Mouse (Mus musculus): Measurements from ENCODE around the gene Rock2. TPM values are rescaled to one million over a fixed set of nuclear protein-coding genes. Genes with fewer than 3 reads are reported as not detected.

Rock2 gene
- polyA plus RNA-seq (2017; shearing (Covaris generic)) = 10 to 100 TPM; 12.8 to 16.2 (median 15.6) TPM

GRCm38 (mm10) chr12:16894396-16895220 lies at the start of gene Rock2:
Rock2 (plus strand) TSS chr12:16894895.
- ATAC-seq = peak; percentile 70

DNA sequence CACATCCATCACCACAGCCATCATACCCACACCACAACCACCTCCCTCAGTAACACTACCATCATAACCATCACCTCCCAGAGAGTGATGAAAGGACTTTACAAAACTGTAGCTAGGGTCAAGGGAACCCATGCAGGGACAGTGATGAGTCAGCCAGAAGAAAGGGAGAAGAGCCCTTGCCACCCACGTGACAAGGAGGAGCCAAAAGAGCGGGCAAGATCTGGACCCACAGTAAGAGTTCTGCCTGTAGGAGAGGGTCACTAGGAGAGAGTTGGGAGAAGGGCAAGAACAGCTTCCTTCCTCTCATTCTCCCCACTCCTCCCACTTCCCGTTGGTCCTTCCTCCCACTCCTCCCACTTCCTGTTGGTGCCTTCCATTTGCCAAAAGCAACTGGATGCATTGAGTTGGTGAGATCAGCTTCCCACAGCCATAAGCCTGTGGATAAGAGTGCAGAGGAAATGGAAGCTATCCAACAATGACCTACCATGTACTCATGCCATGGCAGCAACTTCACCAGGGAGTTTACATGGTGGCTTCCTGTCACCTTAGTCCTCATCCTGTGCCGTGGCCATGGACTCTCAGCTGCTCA lies 47.4 kb upstream of the Rock2 start:
- ATAC-seq = no peak

GRCm38 (mm10) chr12:16848501-16848900 lies 46.2 kb upstream of the Rock2 start:
- no peak for ATAC-seq

- ATAC-seq = no peak
Observed at GRCm38 (mm10) chr12:16849821-16850220, 44.9 kb upstream of the Rock2 start.

DNA sequence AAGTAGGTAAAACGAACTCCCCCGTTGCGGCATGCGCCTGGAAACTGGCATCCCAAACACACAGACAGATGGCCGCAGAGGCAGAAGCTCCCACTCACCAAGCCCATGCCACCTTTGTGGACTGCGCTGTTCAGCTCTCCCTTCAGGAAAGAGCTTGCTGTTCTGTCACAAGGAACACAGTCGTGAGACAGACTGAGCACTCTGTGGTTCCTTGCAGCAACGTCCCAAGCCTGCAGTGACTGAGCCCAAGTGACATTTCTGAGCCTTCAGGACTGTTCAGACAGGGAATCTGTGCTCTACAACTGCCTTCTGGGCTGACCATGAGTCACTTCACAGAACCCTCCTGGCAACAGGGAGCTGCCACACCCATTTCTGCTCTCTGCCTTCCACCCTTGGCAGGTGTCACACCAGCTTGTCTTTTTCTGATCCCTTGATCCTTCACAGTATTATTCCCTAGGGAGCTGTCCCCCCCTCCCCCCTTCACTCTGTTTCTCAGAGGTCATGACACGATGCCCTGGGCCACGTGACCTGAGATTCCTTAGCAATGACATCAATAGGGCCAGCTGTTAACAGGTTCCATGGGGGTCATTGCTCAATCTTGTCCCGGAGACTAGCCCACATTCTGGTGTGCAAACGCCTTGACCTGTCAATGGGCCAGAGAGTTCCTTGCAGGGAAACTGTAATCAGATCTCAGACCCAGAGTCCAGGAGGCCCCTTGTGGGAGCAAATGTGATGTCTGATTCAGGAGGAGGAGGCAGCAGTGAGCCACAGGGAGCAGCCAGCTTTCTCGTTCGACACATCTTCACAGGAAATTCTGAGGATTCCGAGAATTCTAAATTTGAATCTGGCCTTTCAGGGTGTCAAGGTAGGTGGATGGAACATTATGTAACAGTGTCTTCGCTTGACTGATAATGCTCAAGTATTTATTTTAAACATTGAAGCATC lies 44.0 kb upstream of the Rock2 start:
- no peak for ATAC-seq

- ATAC-seq = no peak
Observed at GRCm38 (mm10) chr12:16853431-16854165, 41.1 kb upstream of the Rock2 start.

DNA sequence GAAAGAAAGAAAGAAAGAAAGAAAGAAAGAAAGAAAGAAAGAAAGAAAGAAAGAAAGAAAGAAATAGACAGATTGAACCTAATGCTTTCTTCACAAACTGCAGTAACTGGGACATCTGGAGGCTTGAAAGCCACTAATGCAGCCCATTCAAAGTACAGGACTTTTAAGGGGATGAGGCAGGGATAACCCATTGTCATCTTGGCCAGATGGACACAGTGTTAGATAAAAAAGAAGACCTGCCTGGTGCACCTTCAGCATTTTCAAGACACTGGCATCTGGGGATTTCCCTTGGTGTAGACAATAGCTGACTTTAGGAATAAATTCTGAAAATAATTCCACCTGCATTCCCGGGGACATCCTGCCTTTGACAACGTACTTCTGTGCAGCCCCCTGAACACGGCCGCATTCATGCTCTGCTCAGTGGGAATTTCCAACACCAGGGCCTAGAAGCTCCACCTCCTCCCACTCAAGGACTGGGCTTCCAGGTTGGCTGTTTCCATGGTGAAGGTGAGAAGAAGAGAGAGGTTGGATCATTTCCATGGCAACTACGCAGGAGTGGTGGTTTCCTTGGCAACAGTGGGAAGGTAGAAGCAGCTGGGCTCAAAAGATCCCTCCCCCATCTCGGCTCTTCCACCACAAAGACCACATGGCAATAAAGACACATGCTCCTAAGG lies 38.9 kb upstream of the Rock2 start:
- no peak for ATAC-seq

GRCm38 (mm10) chr12:16856306-16856679 lies 38.4 kb upstream of the Rock2 start:
- ATAC-seq = no peak

DNA sequence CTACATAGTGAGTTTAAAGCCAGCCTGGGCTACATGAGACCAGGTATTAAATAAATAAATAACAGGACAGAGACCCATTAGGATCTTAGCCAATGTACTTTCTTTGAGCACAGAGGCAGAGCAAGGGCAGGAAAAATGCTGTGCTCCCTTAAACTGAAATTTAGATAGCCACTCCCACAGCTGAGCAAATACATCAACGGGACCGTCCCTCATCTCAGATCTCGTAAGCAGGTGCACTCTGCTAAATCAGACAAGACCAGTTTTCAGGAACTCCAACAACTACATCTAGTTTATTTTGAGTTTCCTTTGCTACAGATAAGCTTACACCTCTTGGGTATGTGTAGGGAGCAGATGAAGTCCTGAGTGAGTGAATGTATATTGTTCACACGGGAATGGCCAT lies 36.6 kb upstream of the Rock2 start:
- ATAC-seq = peak; percentile 70

- ATAC-seq = no peak
Observed at GRCm38 (mm10) chr12:16859781-16860180, 34.9 kb upstream of the Rock2 start.

DNA sequence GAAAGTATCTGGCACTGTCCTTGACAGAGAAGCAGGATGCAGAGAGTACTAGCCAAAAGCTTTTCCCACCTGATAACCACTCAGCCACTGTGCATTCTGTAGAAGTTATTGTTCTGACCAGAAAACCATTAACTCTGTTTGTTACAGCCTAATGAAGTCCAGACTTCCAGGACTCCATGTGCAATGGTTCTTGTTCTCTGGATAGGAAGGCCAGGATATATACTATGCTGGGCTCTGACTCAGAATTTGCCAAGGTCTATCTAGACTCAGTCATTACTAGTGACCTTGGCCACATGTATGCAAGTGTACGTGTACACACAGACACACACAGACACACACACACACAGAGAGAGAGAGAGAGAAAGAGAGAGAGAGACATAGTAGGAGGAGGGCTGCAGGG lies 34.2 kb upstream of the Rock2 start:
- ATAC-seq = no peak

DNA sequence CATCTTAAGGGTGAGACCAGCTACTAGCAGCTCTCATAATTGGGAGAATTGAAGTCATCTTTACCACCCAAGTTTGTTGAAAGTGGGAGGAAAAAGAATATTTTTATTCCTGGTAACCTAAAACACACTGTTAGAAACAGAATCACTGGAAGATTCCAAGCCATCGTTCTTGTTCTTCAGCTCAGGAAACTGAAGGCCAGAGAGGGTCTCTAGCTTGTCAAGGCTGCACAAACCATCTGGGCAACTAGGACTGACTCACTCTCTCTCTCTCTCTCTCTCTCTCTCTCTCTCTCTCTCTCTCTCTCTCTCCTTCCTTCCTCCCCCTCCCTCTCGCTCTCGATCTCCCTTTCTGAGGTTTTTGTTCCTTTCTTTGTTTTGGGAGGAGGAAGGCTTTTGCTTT lies 33.7 kb upstream of the Rock2 start:
- no peak for ATAC-seq

GRCm38 (mm10) chr12:16864477-16864876 lies 30.2 kb upstream of the Rock2 start:
- no peak for ATAC-seq

GRCm38 (mm10) chr12:16865871-16866270 lies 28.8 kb upstream of the Rock2 start:
- no peak for ATAC-seq

DNA sequence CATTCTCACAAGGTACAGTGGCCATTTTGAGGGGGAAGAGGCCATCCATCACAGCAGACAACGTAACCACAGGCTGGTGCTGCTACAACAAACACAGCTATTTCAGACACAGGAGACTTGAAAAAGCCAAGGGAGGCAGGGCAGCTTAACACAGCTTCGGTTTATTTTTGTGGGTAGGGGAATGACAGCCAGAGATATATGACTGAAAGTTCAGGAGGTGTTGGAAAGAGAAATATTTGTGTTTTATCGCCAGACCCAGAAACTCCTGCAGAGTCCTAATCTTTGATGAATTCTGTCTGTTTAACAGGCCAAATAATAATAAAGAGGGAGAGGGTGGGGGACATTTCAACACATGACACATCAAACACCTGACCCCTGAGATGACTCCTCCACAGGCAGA lies 28.2 kb upstream of the Rock2 start:
- ATAC-seq = no peak

GRCm38 (mm10) chr12:16867306-16867705 lies 27.4 kb upstream of the Rock2 start:
- ATAC-seq = no peak

DNA sequence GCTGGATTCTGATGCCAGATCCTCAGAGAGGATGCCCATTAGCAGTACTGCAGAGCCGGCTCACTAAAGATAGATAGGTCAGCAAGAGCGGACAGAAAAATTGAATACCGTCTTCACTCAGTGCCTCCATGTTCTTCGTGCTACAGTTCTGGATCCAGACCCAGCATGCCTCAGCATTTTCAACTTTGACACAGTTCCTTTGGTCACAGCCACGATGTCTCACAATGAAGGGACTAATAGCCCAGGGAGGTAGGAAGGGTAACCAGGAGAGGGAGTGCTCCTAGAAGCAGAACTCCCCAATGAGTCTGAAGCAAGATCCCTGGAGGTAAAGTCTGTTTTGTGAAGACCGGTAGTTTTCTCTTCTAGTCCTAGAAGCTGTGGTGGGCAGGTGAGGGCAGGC lies 26.1 kb upstream of the Rock2 start:
- no peak for ATAC-seq

DNA sequence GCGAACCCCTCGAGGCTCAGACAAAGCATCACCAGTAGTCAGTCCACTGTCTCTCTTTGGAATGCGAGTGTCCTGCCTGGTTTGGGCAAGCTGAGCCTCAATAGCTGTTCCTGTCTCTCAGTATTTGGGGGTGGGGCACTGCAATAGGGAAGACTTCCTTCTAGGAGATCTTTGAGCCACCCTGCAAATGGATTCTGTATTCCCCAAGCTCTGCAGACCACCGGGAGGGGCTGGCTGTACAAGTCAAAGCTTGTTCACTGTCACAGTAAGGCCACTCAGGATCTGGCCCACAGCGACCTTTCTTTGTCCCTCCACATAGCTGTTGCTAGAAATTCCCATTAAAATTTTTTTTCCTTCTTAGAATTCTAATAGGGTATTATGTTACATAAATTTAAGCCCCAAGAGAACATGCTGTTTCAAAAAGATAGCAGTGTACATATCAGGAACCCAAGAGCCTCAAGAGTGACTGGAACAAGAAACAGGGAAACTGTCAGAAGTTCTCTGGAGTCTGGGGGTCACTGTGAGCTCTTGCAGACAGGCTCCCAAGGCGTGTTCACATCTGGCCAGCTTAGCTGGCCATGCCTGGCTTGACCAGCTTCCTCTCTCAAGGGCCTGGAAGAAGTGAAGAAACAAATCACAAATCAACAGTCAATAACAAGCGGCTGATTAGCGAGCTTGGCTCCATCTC lies 25.5 kb upstream of the Rock2 start:
- no peak for ATAC-seq

- no peak for ATAC-seq
Observed at GRCm38 (mm10) chr12:16869870-16870404, 24.8 kb upstream of the Rock2 start.

DNA sequence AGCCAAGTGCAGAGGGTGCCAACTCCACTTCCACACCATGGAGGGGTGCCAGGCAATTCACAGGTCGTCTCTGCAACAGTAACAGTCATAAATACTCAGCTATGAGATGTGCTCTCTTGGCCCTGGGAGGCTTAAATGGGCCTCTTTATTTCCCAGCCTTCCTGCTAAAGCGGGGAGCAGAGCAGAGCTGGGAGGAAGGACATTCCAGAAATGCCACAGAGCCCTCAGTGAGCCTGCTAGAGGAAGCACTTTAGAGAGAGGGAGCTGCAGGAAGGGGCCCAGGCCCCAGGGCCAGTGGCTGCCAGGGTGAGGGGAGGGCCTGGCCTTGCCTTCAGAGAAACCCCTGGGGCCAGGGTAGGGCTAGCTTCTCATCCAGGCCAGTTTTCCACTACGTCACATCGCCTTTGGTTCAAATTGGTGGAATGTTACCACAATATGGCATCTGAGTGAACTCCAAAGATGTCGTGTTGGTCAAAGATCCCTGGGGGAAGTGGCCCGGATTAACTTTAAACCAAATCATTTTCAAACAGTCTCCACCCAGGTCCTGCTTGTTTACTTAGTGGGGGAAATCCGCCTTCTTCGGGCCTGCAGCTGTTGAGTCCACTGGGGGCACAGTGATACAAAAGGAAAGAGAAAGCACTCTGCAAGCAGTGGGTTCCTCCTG lies 24.2 kb upstream of the Rock2 start:
- ATAC-seq = no peak
